Mouse (Mus musculus) liver, embryonic 15.5 days (tissue): ENCODE measurements around the gene Clcf1. TPM values are rescaled to one million over a fixed set of nuclear protein-coding genes. Genes with fewer than 3 reads are reported as not detected.
A peak's percentile ranks its signal among the peaks of the same experiment; 100 is the strongest.
"Not testable (repeated sequence)": the region's sequence is repeated elsewhere in the genome, so short reads cannot be mapped to it uniquely, and the experiment has no call there.

Experiments
- ATAC-seq: fragments of 200-750 bp; cut with Nextera tagmentation; 2 replicates; pipeline ENCODE4 v1.8.0; 2017; ENCODE audit warnings: moderate number of reproducible peaks, mild to moderate bottlenecking, moderate library complexity; ENCODE audit not compliant: insufficient read depth
- H3K27ac ChIP-seq: fragments of 300-500 bp; sonication (generic); replicated peaks from 2 replicates; pipeline ENCODE4 v1.5.1; 2015; ENCODE audit warnings: mild to moderate bottlenecking, inconsistent platforms
- H3K27me3 ChIP-seq: fragments of 300-500 bp; sonication (generic); 2 replicates; pipeline ENCODE4 v1.6.1; 2015; ENCODE audit warnings: mild to moderate bottlenecking, inconsistent platforms
- H3K36me3 ChIP-seq: fragments of 300-500 bp; sonication (generic); replicated peaks from 2 replicates; pipeline ENCODE4 v1.6.1; 2015; ENCODE audit warnings: moderate library complexity, mild to moderate bottlenecking, inconsistent platforms
- H3K4me1 ChIP-seq: fragments of 300-500 bp; sonication (generic); replicated peaks from 2 replicates; pipeline ENCODE4 v1.6.1; 2015; ENCODE audit warnings: inconsistent platforms
- H3K4me2 ChIP-seq: fragments of 300-500 bp; sonication (generic); 2 replicates; pipeline ENCODE4 v1.6.1; 2015; ENCODE audit warnings: moderate library complexity, mild to moderate bottlenecking, inconsistent platforms
- H3K4me3 ChIP-seq: fragments of 300-500 bp; sonication (generic); replicated peaks from 2 replicates; pipeline ENCODE4 v1.5.1; 2015; ENCODE audit warnings: mild to moderate bottlenecking, inconsistent platforms
- H3K9ac ChIP-seq: fragments of 300-500 bp; sonication (generic); 2 replicates; pipeline ENCODE4 v1.6.1; 2015; ENCODE audit warnings: moderate library complexity, mild to moderate bottlenecking, inconsistent platforms
- H3K9me3 ChIP-seq: fragments of 300-500 bp; sonication (generic); replicated peaks from 2 replicates; pipeline ENCODE4 v1.6.1; 2016; ENCODE audit warnings: inconsistent platforms
- WGBS: fragments of 180-500 bp; shearing (Covaris S2); methylation state at CpG from one replicate; pipeline ENCODE4 v1.1.7; 2015; ENCODE audit warnings: mixed read lengths; ENCODE audit not compliant: insufficient replicate concordance; 5-methylcytosine and 5-hydroxymethylcytosine counted together
- polyA plus RNA-seq: library from polyadenylated mRNA; unstranded; fragments of >200 nt; fragmentation: Nextera tagmentation; extraction: Ambion mirVana; gene quantifications from 2 replicates; pipeline ENCODE4 v1.2.1, GENCODE M21; 2015

The Clcf1 gene
- polyA plus RNA-seq, 1 experiment from 2014 or later: 0.38 TPM

- Histone ChIP-seq H3K4me2 (peak within 1 kb of the TSS; percentile 85), H3K36me3 (no peaks in the 10 kb centered on the region)
- 13% methylated on average over 26 of the region's 26 CpGs for WGBS
These were observed 17.5 kb downstream of the Clcf1 start, which contains the start of gene Pold4 for GRCm38 (mm10) chr19:4231253-4232185. TSS of gene Pold4 (plus strand) at chr19:4231899.

GRCm38 (mm10) chr19:4232186-4232572 lies 18.1 kb downstream of the Clcf1 start:
- ATAC-seq: no peak
- H3K4me3 ChIP-seq: peak overlapping the region; percentile 66
- WGBS: 12% methylated on average over 2 of the region's 2 CpGs
- peak overlapping the region; percentile 85 for H3K4me2 ChIP-seq
- H3K27me3 ChIP-seq: peaks cover 25% of the 10 kb centered on the region
- peak overlapping the region; percentile 67 for H3K9ac ChIP-seq
- H3K36me3 ChIP-seq: no peaks in the 10 kb centered on the region
- H3K27ac ChIP-seq: peak overlapping the region; percentile 83
- H3K4me1 ChIP-seq: peaks cover 43% of the 10 kb centered on the region
- no peaks in the 10 kb centered on the region for H3K9me3 ChIP-seq

More at GRCm38 (mm10) chr19:4231253-4232185, 17.5 kb downstream of the Clcf1 start, which contains the start of gene Pold4:
- ATAC-seq: peak; percentile 87
- H3K9ac ChIP-seq: peak within 1 kb of the TSS; percentile 67
- H3K27me3 ChIP-seq: peaks cover 31% of the 10 kb centered on the region
- peak within 1 kb of the TSS; percentile 83 for H3K27ac ChIP-seq
- peak within 1 kb of the TSS; percentile 66 for H3K4me3 ChIP-seq
- no peaks in the 10 kb centered on the region for H3K9me3 ChIP-seq
- H3K4me1 ChIP-seq: peaks cover 43% of the 10 kb centered on the region

DNA sequence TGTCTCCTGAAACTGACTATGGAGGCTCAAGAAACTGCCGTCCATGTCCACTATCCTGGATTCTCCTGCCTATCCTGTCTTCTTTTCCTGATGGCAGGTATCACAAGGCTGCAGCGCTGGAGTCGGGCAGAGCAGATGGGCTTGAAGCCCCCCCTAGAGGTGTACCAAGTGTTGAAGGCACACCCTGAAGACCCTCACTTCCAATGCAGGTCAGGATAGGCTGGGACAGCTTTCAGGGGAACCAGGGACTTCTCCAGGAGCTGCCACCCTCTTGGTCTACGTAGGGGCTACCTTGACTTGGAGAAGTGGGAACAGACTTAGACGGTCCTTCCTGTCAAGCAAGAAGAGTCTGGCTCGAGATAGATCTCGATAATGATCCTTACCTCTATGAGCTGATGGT lies 18.6 kb downstream of the Clcf1 start:
- H3K4me3 ChIP-seq: peak overlapping the region; percentile 66; the same call in 1 of the 2 replicates

DNA sequence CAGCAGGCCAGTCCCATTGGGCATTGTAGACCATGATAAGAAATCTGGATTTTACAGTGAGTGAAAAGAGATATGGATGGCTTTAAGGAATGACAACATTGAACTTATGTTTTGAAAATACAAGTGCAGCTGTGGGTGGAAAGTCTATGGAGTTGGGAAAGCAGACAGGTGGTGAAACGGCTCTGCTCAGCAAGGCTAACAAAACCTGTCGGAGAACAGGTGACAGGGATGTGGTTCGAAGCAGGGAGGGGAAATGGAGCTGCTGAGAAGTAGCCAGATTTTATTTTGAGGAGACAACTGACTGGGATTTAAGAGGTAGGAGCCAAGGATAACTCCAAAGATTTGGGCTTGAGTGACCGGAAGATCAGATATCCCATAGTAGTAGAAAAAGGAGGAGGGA lies 20.5 kb downstream of the Clcf1 start:
- no peak for ATAC-seq
- H3K9ac ChIP-seq: no peak overlapping the region
- no peaks in the 10 kb centered on the region for H3K36me3 ChIP-seq
- no peak overlapping the region for H3K4me2 ChIP-seq
- H3K27ac ChIP-seq: no peak overlapping the region
- H3K9me3 ChIP-seq: no peaks in the 10 kb centered on the region
- WGBS: 67% methylated on average over 4 of the region's 4 CpGs
- H3K27me3 ChIP-seq: 0 out of 2 replicates have a peak, but pooled peaks cover 5% of the 10 kb centered on the region
- no peak overlapping the region for H3K4me3 ChIP-seq
- peaks cover 30% of the 10 kb centered on the region for H3K4me1 ChIP-seq

More for the DNA sequence above, 18.6 kb downstream of the Clcf1 start:
- peaks cover 21% of the 10 kb centered on the region for H3K27me3 ChIP-seq
- H3K9me3 ChIP-seq: no peaks in the 10 kb centered on the region
- peaks cover 42% of the 10 kb centered on the region for H3K4me1 ChIP-seq
- 0 out of 2 replicates have a peak overlapping the region, but pooled peaks have one; percentile 67 for H3K9ac ChIP-seq
- H3K4me2 ChIP-seq: peak overlapping the region; percentile 85
- no peaks in the 10 kb centered on the region for H3K36me3 ChIP-seq
- WGBS: 61% methylated on average over 7 of the region's 7 CpGs
- no peak for ATAC-seq
- H3K27ac ChIP-seq: no peak overlapping the region

- Histone ChIP-seq H3K4me3 (no peak overlapping the region), H3K4me2 (no peak overlapping the region), H3K27ac (no peak overlapping the region), H3K36me3 (no peaks in the 10 kb centered on the region), H3K4me1 (peaks cover 4% of the 10 kb centered on the region), H3K9me3 (no peaks in the 10 kb centered on the region), H3K27me3 (no peaks in the 10 kb centered on the region), H3K9ac (no peak overlapping the region)
- 45% methylated on average over 8 of the region's 8 CpGs for WGBS
- ATAC-seq: no peak
These were observed 26.2 kb downstream of the Clcf1 start for GRCm38 (mm10) chr19:4240247-4240668.

- ATAC-seq: no peak
- Histone ChIP-seq H3K27ac (no peak overlapping the region), H3K9me3 (no peaks in the 10 kb centered on the region), H3K36me3 (no peaks in the 10 kb centered on the region), H3K4me1 (peaks cover 4% of the 10 kb centered on the region), H3K4me3 (no peak overlapping the region), H3K9ac (no peak overlapping the region), H3K4me2 (no peak overlapping the region), H3K27me3 (no peaks in the 10 kb centered on the region)
- 48% methylated on average over 3 of the region's 3 CpGs for WGBS
These were observed 28.4 kb downstream of the Clcf1 start for GRCm38 (mm10) chr19:4242416-4242815.

DNA sequence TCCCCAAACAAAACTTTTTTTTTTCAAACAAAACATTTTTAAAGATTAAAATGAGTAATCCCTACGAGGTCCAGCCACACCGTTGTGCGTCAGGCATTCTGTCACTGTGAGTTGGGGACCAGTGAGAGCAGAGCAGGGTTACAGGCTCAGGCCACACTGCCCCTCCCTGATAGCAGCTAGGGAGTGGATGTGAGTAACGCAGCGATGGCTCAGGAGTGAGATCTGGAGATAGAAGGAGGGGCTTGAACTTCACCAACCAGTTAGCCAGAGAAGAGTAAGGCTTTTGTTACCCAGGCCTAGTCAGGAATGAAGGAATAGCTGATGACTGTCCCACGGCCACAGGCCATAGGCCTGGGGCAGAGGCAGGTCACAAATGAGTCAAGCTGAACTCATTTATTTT lies 30.7 kb downstream of the Clcf1 start:
- no peak overlapping the region for H3K4me3 ChIP-seq
- H3K4me1 ChIP-seq: peaks cover 3% of the 10 kb centered on the region
- H3K9ac ChIP-seq: no peak overlapping the region
- H3K27ac ChIP-seq: no peak overlapping the region
- no peaks in the 10 kb centered on the region for H3K36me3 ChIP-seq
- H3K27me3 ChIP-seq: no peaks in the 10 kb centered on the region
- no peak overlapping the region for H3K4me2 ChIP-seq
- WGBS: 61% methylated on average over 6 of the region's 6 CpGs
- H3K9me3 ChIP-seq: no peaks in the 10 kb centered on the region
- ATAC-seq: no peak

GRCm38 (mm10) chr19:4247010-4247409 lies 33.0 kb downstream of the Clcf1 start:
- ATAC-seq: no peak
- H3K9me3 ChIP-seq: no peaks in the 10 kb centered on the region
- H3K9ac ChIP-seq: no peak overlapping the region
- H3K4me1 ChIP-seq: no peaks in the 10 kb centered on the region
- no peaks in the 10 kb centered on the region for H3K36me3 ChIP-seq
- H3K4me3 ChIP-seq: no peak overlapping the region
- H3K27ac ChIP-seq: no peak overlapping the region
- no peak overlapping the region for H3K4me2 ChIP-seq
- 33% methylated on average over 1 of the region's 1 CpGs for WGBS
- H3K27me3 ChIP-seq: 0 out of 2 replicates have a peak, but pooled peaks cover under 1% of the 10 kb centered on the region

DNA sequence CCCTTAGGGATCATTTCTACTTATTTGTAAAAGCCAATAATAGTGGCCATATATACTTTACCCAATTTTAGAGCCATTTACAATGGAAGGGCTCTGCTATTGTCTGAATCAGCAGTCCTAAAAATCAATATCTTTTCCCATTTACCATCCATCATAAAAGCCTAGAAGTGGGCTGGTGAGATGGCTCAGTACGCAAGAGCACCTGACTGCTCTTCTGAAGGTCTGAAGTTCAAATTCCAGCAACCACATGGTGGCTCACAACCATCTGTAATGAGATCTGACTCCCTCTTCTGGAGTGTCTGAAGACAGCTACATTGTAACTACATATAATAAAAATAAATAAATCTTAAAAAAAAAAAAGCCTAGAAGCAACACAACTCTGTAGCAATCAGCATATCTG lies 34.6 kb downstream of the Clcf1 start:
- H3K9me3 ChIP-seq, ATAC-seq: not testable (repeated sequence)
- WGBS: 63% methylated on average over 1 of the region's 1 CpGs

DNA sequence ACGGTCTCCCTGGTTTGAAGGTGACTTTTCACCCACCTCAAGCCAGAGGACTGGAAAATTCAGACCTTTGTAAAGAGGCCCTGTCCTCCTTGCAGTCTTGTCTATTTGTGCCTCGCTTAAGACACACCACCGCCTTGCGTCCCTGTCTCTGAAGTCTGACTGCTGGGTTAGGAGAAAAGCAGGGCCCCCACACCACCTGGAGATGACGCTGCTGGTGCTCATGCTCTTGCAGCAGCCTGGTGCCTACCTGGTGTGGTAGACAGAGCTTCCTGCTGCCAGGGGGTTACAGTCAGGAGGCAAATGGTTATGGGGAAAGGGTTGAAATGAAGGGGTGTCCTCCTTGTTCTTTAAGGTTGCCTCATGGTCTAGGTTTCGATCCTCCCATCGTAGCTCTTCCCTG lies 40.2 kb downstream of the Clcf1 start:
- peaks cover 7% of the 10 kb centered on the region; the same call in 1 of the 2 replicates for H3K27me3 ChIP-seq
- H3K9me3 ChIP-seq: no peaks in the 10 kb centered on the region
- no peak overlapping the region for H3K9ac ChIP-seq
- WGBS: 83% methylated on average over 7 of the region's 7 CpGs
- H3K4me3 ChIP-seq: no peak overlapping the region
- no peak overlapping the region for H3K4me2 ChIP-seq
- H3K27ac ChIP-seq: no peak overlapping the region
- H3K36me3 ChIP-seq: no peaks in the 10 kb centered on the region
- H3K4me1 ChIP-seq: peaks cover 15% of the 10 kb centered on the region
- no peak for ATAC-seq

More for the DNA sequence above, 34.6 kb downstream of the Clcf1 start:
- H3K27ac ChIP-seq, H3K36me3 ChIP-seq, H3K9ac ChIP-seq, H3K4me3 ChIP-seq, H3K4me2 ChIP-seq, H3K4me1 ChIP-seq, H3K27me3 ChIP-seq: not testable (repeated sequence)

GRCm38 (mm10) chr19:4255583-4256162 lies 41.6 kb downstream of the Clcf1 start:
- H3K4me1 ChIP-seq: peaks cover 19% of the 10 kb centered on the region
- H3K4me3 ChIP-seq: no peak overlapping the region
- no peak overlapping the region for H3K9ac ChIP-seq
- no peak overlapping the region for H3K4me2 ChIP-seq
- no peak for ATAC-seq
- peaks cover 7% of the 10 kb centered on the region; the same call in 1 of the 2 replicates for H3K27me3 ChIP-seq
- H3K36me3 ChIP-seq: no peaks in the 10 kb centered on the region
- 68% methylated on average over 11 of the region's 11 CpGs for WGBS
- no peaks in the 10 kb centered on the region for H3K9me3 ChIP-seq
- no peak overlapping the region for H3K27ac ChIP-seq
